Comparison of ENCODE assay signal across 33 mouse cellular contexts in genomic region chr12:26891190-26891589, GRCm38 (mm10).
DNase-seq lines count a peak whose midpoint lies in the region; ATAC-seq and TF ChIP-seq lines count a peak whose summit lies in the region.
"Had no signal": no experiment of that assay in that cellular context is flagged by ENCODE, and none has a peak within 500 bp of the region (broad histone marks: within the 10 kb centered on the region; RNA-seq: fewer than 3 reads in every experiment).

No protein-coding gene starts in this region.

- H3K9ac ChIP-seq in hindbrain, postnatal 0 days (replicated peaks; ENCODE audit: low read length), result no peak overlapping the region
- H3K9ac ChIP-seq: embryonic facial prominence, embryonic 13.5 days; limb, embryonic 15.5 days; liver, embryonic 13.5 days; midbrain, embryonic 15.5 days; neural tube, embryonic 12.5 days; stomach, embryonic 15.5 days had no signal

- no peak overlapping the region for H3K4me2 ChIP-seq in hindbrain, postnatal 0 days (ENCODE audit: low read depth, low read length)
- H3K4me2 ChIP-seq: embryonic facial prominence, embryonic 13.5 days; heart, embryonic 11.5 days; limb, embryonic 15.5 days; liver, embryonic 13.5 days; midbrain, embryonic 15.5 days; neural tube, embryonic 12.5 days; stomach, embryonic 15.5 days had no signal

- intact Hi-C loops in left cerebral cortex, postnatal 4 days (cut with DNase I), result no loop called here
- intact Hi-C loops in left cerebral cortex, postnatal 25 days (cut with DNase I), result no loop called here

- peaks cover 8% of the 10 kb centered on the region; the same call in 1 of the 2 replicates for H3K4me1 ChIP-seq in hindbrain, postnatal 0 days (ENCODE audit: insufficient read depth, low read length)
- H3K4me1 ChIP-seq: liver, embryonic 13.5 days; megakaryocyte, embryonic 14.5 days; stomach, embryonic 15.5 days had no signal

- no peak for ATAC-seq in hindbrain, postnatal 0 days
- ATAC-seq: inflammation-experienced regulatory T-cells, adult 6 months; lung, postnatal 0 days; midbrain, embryonic 15.5 days had no signal

- TF ChIP-seq CTCF in hindbrain, postnatal 0 days (IDR thresholded peaks at IDR 0.05; ENCODE audit: low read depth), result no peak

- H3K4me3 ChIP-seq in hindbrain, postnatal 0 days (ENCODE audit: low read length), result no peak overlapping the region
- H3K4me3 ChIP-seq: embryonic facial prominence, embryonic 13.5 days; gastrocnemius, adult 2 months; layer of hippocampus, adult 2 months; left cerebral cortex, adult 2 months; limb, embryonic 15.5 days; liver, embryonic 13.5 days; megakaryocyte, embryonic 14.5 days; midbrain, embryonic 15.5 days; neural tube, embryonic 12.5 days; stomach, embryonic 15.5 days had no signal

- H3K36me3 ChIP-seq in hindbrain, postnatal 0 days (ENCODE audit: insufficient read depth, low read length), result no peaks in the 10 kb centered on the region
- H3K36me3 ChIP-seq: embryonic facial prominence, embryonic 13.5 days; limb, embryonic 15.5 days; liver, embryonic 13.5 days; midbrain, embryonic 15.5 days; neural tube, embryonic 12.5 days; stomach, embryonic 15.5 days had no signal

- H3K9me3 ChIP-seq in hindbrain, postnatal 0 days (ENCODE audit: low read length), result no peaks in the 10 kb centered on the region
- H3K9me3 ChIP-seq: limb, embryonic 15.5 days; liver, embryonic 13.5 days; midbrain, embryonic 15.5 days; neural tube, embryonic 12.5 days; stomach, embryonic 15.5 days had no signal

- H3K27ac ChIP-seq in hindbrain, postnatal 0 days, result no peak overlapping the region
- H3K27ac ChIP-seq: embryonic facial prominence, embryonic 13.5 days; gastrocnemius, adult 2 months; layer of hippocampus, adult 2 months; left cerebral cortex, adult 2 months; limb, embryonic 15.5 days; liver, embryonic 13.5 days; midbrain, embryonic 15.5 days; neural tube, embryonic 12.5 days; stomach, embryonic 15.5 days had no signal

- peak; percentile 39 to 53 for DNase-seq in cerebellum, postnatal 10 days
- no peak for DNase-seq in cerebellum, adult 18-20 months
- peak; percentile 40 for DNase-seq in left cerebral cortex, postnatal 4 days
- no peak for DNase-seq in left cerebral cortex, postnatal 25 days (ENCODE audit: low spot score in 2 of 2)
- peak; percentile 19 for DNase-seq in Muller cell, postnatal 12 days (ENCODE audit: inconsistent ontology term)
- DNase-seq in hindbrain, postnatal 0 days (ENCODE audit: low spot score), result peak; percentile 53
- no peak for DNase-seq in kidney, adult 11 months
- DNase-seq: adrenal gland, adult 8-10 months; cerebellum, adult 11 months; cerebellum, adult 9-11 months; gastrocnemius, adult 2 months; gastrocnemius, postnatal 36 days; heart, adult 18-20 months; heart, postnatal 36 days; kidney, adult 18-20 months; kidney, postnatal 36 days; liver, embryonic 13.5 days; lung, adult 18-20 months; lung, postnatal 4 days; retina, postnatal 1 day; right cerebral cortex, postnatal 14 days had no signal

- H3K27me3 ChIP-seq in hindbrain, postnatal 0 days (ENCODE audit: insufficient read depth, low read length), result no peaks in the 10 kb centered on the region
- H3K27me3 ChIP-seq: CH12.LX; embryonic facial prominence, embryonic 13.5 days; limb, embryonic 15.5 days; liver, embryonic 13.5 days; megakaryocyte, embryonic 14.5 days; midbrain, embryonic 15.5 days; neural tube, embryonic 12.5 days; stomach, embryonic 15.5 days had no signal

- WGBS in hindbrain, postnatal 0 days, result 20% methylated on average over 4 of the region's 4 CpGs

Comparison
In these comparisons a context has a peak if more than half of its experiments do, and no peak if none do; other contexts are left out.
1. DNase-seq: peak in cerebellum, postnatal 10 days (2 of 2), left cerebral cortex, postnatal 4 days (single experiment), Muller cell, postnatal 12 days (single experiment) and hindbrain, postnatal 0 days (single experiment); none in cerebellum, adult 18-20 months (0 of 2), left cerebral cortex, postnatal 25 days (0 of 2) and kidney, adult 11 months (single experiment).